Mouse (Mus musculus) granulocyte monocyte progenitor cell, adult 5-6 weeks (primary cell): ENCODE measurements at regions not wholly inside any gene's neighbourhood (a gene's known extent, or its start where the extent isn't known, plus 50 kb on each side); places are given as distances from the start of the nearest gene placed in this dataset.

Experiments
- ATAC-seq: replicated peaks from 2 replicates; pipeline ENCODE4 v1.8.0; 2016; ENCODE audit warnings: mild to moderate bottlenecking, moderate TSS enrichment, inconsistent platforms; ENCODE audit not compliant: poor library complexity, severe bottlenecking

GRCm38 (mm10) chr9:79346371-79347096, 372.1 kb downstream of the Col12a1 start:
- no peak for ATAC-seq

GRCm38 (mm10) chr9:79392020-79392419, 326.6 kb downstream of the Col12a1 start:
- no peak for ATAC-seq

GRCm38 (mm10) chr9:79414989-79415388, 303.6 kb downstream of the Col12a1 start:
- no peak for ATAC-seq

- ATAC-seq = no peak
Observed at GRCm38 (mm10) chr9:79430417-79430816, 288.2 kb downstream of the Col12a1 start.

- no peak for ATAC-seq
Observed at GRCm38 (mm10) chr9:79437636-79438035, 281.0 kb downstream of the Col12a1 start.

- ATAC-seq = no peak
Observed at GRCm38 (mm10) chr9:79439233-79439960, 279.2 kb downstream of the Col12a1 start.

- ATAC-seq = no peak
Observed at GRCm38 (mm10) chr9:79455226-79455625, 263.4 kb downstream of the Col12a1 start.

GRCm38 (mm10) chr9:79479118-79479517, 239.5 kb downstream of the Col12a1 start:
- ATAC-seq = no peak

GRCm38 (mm10) chr9:79500253-79500652, 218.4 kb downstream of the Col12a1 start:
- ATAC-seq = no peak

GRCm38 (mm10) chr9:79502034-79502433, 216.6 kb downstream of the Col12a1 start:
- no peak for ATAC-seq

GRCm38 (mm10) chr9:79516384-79516783, 202.2 kb downstream of the Col12a1 start:
- ATAC-seq = no peak

- no peak for ATAC-seq
Observed at GRCm38 (mm10) chr9:79517461-79517860, 201.2 kb downstream of the Col12a1 start.

- no peak for ATAC-seq
Observed at GRCm38 (mm10) chr9:79518640-79519039, 200.0 kb downstream of the Col12a1 start.

- no peak for ATAC-seq
Observed at GRCm38 (mm10) chr9:79520498-79520897, 198.1 kb downstream of the Col12a1 start.

- no peak for ATAC-seq
Observed at GRCm38 (mm10) chr9:79523054-79523453, 195.6 kb downstream of the Col12a1 start.

GRCm38 (mm10) chr9:79525000-79525399, 193.6 kb downstream of the Col12a1 start:
- ATAC-seq = no peak

GRCm38 (mm10) chr9:79526390-79526789, 192.2 kb downstream of the Col12a1 start:
- ATAC-seq = no peak

GRCm38 (mm10) chr9:79527331-79527730, 191.3 kb downstream of the Col12a1 start:
- no peak for ATAC-seq
